Mouse (Mus musculus): ENCODE measurements at regions not wholly inside any gene's neighbourhood (a gene's known extent, or its start where the extent isn't known, plus 50 kb on each side); places are given as distances from the start of the nearest gene placed in this dataset.

DNA sequence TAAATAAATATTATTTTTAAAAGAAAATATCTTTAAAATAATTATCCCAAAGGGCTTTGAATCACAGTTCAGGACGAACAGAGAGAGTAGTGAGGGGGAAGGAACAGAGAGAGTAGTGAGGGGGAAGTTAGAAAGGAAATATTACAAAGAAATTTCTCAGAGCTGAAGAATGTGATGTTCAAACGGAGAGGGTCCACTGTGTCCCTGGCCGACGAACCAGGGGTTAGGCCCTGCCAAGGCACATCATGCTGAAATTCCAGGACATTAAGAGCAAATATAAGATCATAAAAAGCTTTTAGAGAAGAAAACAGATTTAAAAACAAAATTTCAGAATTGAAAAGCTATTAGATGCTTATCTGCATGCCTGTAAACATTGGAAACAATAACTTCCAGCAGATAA lies 61.6 kb downstream of the Skor1 start:
- no peak for ATAC-seq (replicated peaks; ENCODE audit: poor library complexity, severe bottlenecking)

- ATAC-seq (replicated peaks; ENCODE audit: poor library complexity, severe bottlenecking): no peak
These were observed 62.1 kb downstream of the Skor1 start for GRCm38 (mm10) chr9:63086671-63087070.

DNA sequence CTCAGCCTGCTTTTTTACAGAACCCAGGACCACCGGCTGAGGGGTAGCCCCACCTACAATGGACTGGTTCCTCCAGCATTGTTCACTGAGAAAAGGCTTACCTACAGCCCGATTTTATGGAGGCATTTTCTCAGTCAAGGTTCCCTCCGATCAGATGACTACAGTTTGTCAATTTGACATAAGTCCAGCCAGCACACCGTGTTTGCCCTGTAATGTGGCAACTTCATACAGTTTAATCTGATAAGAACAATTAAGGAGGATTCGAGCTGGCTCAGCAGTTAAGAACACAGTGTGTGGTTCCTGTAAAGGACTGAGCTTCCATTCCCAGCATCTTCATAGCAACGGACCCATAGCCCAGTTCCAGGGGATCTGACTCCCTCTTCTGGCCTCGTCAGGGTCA lies 65.9 kb downstream of the Skor1 start:
- ATAC-seq (replicated peaks; ENCODE audit: poor library complexity, severe bottlenecking): no peak

DNA sequence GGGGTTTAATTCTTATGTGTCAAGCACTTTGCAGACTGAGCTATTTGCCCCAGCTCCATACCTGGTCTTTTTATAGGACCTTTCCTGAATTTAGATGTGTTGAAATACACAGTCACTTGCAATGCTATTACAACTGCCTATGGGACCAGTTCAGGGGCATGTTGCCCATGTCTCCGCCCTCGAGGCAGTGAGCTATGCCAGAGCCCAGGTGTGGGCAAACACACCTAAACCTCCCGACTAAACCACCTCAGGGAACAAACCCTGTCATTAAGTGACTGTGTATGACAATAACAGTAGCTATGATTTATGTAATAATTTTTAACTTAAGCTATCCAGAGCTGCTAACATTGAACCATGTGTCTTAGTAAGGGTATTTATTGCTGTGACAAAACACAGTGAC lies 66.5 kb downstream of the Skor1 start:
- no peak for ATAC-seq (replicated peaks; ENCODE audit: poor library complexity, severe bottlenecking)

DNA sequence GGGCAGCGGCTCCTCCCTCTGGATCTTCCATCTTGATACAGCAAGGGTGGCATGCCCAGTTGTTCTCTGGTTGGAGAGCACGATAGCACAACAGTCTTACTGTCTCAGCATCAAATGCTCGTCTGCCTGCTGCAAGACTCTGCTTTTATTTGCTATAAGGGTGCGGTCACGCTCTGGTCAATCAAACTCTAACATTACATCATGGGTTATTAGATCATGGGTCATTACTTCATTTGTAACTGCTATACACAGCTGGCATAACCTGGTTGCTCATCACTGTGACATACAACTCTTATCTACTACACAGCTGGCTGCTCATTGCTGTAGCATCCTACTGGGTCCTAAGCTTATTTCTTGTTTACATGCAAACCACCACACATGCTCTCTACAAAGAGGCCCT lies 68.4 kb downstream of the Skor1 start:
- ATAC-seq (replicated peaks; ENCODE audit: poor library complexity, severe bottlenecking): no peak

- ATAC-seq (replicated peaks; ENCODE audit: poor library complexity, severe bottlenecking): no peak
These were observed 73.5 kb downstream of the Skor1 start for GRCm38 (mm10) chr9:63075252-63075651.

DNA sequence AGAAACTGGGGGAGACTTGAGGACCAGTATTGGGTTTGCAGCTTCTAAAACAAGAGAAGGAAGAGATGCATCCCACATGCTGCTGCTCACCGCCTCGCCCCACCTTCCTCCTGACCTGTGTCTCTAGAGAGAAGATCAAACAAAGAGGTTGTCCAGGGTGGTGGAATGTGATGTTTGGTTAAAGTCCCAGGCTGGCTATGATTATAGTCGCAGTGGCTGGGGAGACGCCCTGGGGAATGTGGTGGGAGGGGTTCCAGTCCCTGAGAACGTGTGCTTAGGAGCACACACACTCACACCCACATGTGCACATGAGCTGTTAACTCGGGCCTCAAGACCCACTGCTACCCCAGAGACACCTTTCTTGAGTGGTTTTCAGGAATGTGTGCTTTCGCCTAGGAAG lies 74.0 kb downstream of the Skor1 start:
- no peak for ATAC-seq (replicated peaks; ENCODE audit: poor library complexity, severe bottlenecking)

DNA sequence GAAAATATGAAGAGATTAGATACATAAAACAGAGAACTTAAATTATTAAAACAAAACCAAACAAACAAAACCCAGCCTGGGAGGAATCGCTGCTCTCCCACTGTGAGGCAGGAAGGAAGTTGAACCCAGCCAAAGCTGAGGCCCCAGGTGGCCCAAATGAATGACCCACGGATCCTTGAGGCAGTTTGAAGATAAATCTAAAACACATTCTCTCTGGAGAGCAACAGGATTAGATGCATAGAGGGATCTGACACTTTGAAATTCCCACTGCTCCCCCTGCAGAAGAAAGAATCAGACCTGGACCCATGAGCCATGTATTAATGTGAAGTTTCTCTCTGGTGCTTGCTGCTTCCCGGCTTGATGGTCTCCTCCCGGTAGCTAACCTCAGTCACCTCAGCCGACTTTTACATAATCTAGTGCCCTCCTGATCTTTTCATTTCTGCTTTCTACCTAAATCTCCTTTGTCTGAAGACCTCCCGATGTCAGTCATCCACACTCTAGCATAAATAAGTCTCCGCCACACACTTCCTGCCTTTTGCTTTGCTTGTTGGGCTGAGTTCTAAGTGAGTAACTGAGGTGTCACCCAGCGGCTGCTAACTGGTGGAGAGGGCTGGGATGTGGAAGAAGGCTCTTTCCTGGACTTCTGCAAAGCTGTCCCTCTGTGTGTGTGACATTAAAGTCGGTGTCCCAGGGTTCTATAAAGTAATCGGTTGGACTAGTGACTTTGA lies 74.6 kb downstream of the Skor1 start:
- no peak for ATAC-seq (replicated peaks; ENCODE audit: poor library complexity, severe bottlenecking)

- no peak for ATAC-seq (replicated peaks; ENCODE audit: poor library complexity, severe bottlenecking)
These were observed 77.7 kb downstream of the Skor1 start for GRCm38 (mm10) chr9:63071032-63071431.

GRCm38 (mm10) chr9:63069919-63070318 lies 78.8 kb downstream of the Skor1 start:
- no peak for ATAC-seq (replicated peaks; ENCODE audit: poor library complexity, severe bottlenecking)

GRCm38 (mm10) chr9:63067054-63067406 lies 79.3 kb upstream of the Pias1 start:
- ATAC-seq (replicated peaks; ENCODE audit: poor library complexity, severe bottlenecking): no peak

GRCm38 (mm10) chr9:63066384-63067053 lies 78.8 kb upstream of the Pias1 start:
- ATAC-seq (replicated peaks; ENCODE audit: poor library complexity, severe bottlenecking): no peak

DNA sequence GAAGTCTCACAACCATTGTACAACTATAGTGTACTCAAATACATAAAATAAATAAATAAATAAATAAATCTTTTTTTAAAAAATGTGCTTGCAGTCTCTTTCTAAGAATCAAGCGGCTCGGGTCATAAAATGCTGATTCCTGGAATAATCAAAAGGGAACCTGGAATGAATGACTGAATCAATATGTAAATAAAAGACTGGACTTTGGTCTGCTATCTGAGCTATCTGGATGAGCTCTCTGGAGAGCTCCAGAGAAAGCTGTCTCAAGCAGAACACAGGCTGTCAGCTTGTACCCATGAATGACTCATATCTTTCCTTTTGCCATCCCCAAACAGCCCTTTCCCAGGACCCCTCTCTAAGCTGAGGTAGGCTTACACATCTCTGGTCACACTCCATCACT lies 75.8 kb upstream of the Pias1 start:
- ATAC-seq (replicated peaks; ENCODE audit: poor library complexity, severe bottlenecking): no peak

DNA sequence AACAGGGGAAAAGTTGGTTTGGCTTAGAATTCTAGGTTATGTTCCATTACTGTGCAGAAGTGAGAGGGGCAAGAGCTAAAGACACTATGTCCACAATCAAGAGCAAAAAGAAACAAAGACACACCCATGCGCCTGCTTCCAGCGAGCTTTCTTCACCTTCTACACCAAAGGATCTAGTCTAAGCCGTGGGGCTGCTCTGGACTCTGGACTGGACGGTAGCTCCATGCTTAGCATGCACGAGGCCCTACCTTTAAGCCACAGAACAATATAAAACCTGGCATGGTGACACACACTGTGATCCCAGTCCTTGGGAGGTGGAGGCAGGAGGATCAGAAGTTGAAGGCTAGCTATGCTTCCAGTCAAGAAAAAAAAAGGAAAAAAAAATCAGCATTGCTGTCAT lies 73.0 kb upstream of the Pias1 start:
- no peak for ATAC-seq (replicated peaks; ENCODE audit: poor library complexity, severe bottlenecking)

DNA sequence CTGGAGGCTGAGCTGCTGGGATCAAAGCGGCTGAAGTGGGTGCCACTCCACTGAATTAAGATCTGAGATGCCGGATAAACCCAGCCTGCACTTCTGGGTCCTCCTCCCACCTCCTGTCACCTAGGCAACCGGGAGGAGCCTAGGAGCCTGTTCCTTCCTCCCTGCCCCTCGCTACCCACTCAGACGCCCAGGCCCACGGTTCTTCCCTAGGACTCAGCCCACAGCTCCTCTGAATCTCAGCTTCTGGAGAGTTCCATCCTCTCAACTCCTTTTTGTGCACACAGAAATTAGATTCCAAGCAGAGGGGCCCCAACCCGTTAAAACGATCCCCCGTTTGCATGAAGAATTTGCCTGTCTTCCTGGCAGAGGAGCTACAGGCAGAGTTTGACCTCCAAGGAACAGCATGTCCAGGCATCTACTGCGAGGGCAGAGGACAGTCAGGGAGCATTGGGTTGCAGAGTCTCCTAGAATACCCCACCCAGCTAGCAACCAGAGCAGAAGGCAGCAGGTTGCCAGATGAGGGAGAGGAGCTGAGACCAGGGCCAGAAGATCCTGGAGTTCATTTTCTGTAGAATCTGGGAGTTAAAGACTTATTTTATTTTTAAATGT lies 71.6 kb upstream of the Pias1 start:
- 0 out of 2 replicates have a peak, but pooled peaks have one; percentile 17 for ATAC-seq (replicated peaks; ENCODE audit: poor library complexity, severe bottlenecking)

DNA sequence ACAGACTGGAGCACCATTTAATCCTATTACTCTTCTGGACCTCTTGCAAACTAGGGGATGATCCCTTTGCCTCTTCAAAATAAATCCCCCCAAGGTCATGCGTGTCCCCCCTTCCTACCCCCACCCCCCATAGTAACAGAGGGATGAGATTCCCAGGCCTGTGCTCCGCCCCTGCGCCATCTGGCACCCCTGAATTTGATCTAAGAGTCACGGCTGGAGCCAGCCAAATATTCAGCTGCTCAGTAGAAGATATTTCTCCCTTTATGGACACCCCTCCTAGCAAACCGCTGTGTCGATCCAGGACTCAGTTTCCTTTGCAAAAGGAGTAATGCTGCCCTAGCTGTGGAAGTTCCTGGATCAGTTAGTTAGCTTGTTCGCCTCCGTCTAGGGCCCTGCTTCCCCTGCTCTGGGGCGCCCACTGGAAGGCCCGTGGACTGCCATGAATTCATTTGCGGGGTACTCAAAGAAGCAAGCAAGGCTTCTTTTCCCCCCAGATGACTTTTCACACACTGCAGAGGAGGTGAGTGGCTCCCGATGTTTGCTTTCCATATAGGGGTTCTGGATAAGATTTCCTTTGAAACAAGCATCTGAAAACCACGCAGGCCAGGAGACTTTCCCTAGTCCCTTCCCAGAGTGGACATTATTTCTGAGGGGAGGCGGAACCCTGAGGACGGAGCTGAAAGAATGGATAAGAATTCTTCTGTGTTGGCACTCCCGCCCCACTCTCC lies 70.9 kb upstream of the Pias1 start:
- ATAC-seq (replicated peaks; ENCODE audit: poor library complexity, severe bottlenecking): no peak

DNA sequence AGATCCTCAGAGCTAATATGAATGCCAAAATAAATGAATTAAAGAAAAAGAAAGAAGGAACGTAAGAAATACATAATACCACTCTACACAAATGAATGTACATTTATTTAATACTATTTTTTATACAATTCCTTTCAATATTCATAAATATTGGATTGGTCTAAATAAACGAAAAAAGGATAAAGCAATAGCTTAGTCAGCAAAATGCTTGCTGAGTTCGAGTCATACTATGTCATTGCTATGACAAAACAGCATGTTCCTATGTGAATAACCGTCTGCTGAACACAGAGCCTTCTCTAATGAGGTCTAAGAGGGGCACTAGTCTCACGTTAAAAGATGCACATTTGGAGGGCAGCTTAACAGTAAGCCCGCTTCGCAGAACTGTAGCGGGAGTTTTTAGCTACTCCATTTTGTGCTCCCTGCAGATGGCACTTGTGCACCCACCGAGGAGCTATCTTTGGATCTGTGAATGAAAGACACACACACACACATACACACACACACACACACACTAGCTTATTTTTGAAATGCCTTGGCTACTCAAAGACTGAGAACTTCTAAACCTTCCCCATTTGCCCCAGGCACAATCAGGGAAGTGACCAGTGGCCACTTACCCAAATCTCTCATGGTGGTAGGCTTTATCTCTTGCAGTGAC lies 69.1 kb upstream of the Pias1 start:
- no peak for ATAC-seq (replicated peaks; ENCODE audit: poor library complexity, severe bottlenecking)

- ATAC-seq (replicated peaks; ENCODE audit: poor library complexity, severe bottlenecking): no peak
These were observed 64.5 kb upstream of the Pias1 start for GRCm38 (mm10) chr9:63052181-63052580.

GRCm38 (mm10) chr9:63051631-63052030 lies 63.9 kb upstream of the Pias1 start:
- ATAC-seq (replicated peaks; ENCODE audit: poor library complexity, severe bottlenecking): no peak

DNA sequence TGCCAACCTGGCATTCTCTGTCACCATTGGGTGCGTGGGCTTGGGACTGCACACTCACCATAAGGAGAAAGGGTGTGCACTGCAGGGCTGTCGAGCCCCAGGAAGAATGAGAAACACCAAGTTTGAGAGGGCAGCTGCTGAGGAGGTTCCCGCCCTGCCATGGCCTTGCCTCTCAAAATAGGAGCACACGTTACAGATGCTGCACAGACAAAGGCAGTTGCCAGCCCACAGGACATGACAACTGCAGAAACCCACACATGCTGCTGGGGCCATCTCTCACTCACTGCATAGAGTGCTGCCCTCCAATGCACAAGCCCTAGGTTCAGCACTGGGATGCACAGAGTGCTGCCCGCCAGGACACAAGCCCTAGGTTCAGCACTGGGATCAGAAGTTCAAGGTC lies 61.6 kb upstream of the Pias1 start:
- ATAC-seq (replicated peaks; ENCODE audit: poor library complexity, severe bottlenecking): no peak

DNA sequence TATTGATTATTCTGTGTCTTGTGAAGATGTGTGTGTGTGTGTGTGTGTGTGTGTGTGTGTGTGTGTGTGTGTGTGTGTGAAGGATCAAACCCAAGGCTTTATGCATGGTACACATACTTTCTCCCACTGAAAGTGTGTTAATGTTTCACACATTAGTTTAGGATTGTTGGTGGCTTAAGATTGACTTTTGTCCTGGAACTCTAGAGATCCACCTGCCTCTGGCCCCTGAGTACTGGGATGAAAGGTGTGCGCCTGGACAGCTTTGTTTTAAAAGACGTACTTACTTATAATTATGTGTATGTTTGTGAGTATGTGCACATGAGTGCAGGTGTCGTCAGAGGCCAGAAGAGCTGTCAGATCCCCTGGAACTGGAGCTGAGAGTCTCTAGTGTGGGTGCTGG lies 59.3 kb upstream of the Pias1 start:
- no peak for ATAC-seq (replicated peaks; ENCODE audit: poor library complexity, severe bottlenecking)
